Mouse (Mus musculus) thymus, adult 2 months (tissue): ENCODE measurements around the gene Bche. TPM values are rescaled to one million over a fixed set of nuclear protein-coding genes. Genes with fewer than 3 reads are reported as not detected.

ENCODE experiments used
- DNase-seq: peaks from one replicate; pipeline ENCODE4 v3.0.0; 2021
- H3K27ac ChIP-seq: fragments of 200-500 bp; 2 replicates; pipeline ENCODE4 v1.5.1; 2012; ENCODE audit warnings: low read length, control low read depth; ENCODE audit not compliant: control insufficient read depth, insufficient read depth
- H3K27me3 ChIP-seq: fragments of 200-500 bp; 2 replicates; pipeline ENCODE4 v1.6.1; 2012; ENCODE audit warnings: mild to moderate bottlenecking, low read length, moderate library complexity, mixed read lengths; ENCODE audit not compliant: control insufficient read depth, insufficient read depth
- H3K36me3 ChIP-seq: fragments of 200-500 bp; 2 replicates; pipeline ENCODE4 v1.6.1; 2012; ENCODE audit warnings: mild to moderate bottlenecking, low read length, moderate library complexity; ENCODE audit not compliant: control insufficient read depth, insufficient read depth
- H3K4me1 ChIP-seq: fragments of 200-500 bp; replicated peaks from 2 replicates; pipeline ENCODE4 v1.6.1; 2012; ENCODE audit warnings: low read length; ENCODE audit not compliant: control insufficient read depth, insufficient read depth
- H3K4me3 ChIP-seq: fragments of 200-500 bp; 2 replicates; pipeline ENCODE4 v1.5.1; 2012; ENCODE audit warnings: mild to moderate bottlenecking, low read length, control low read depth, moderate library complexity; ENCODE audit not compliant: control insufficient read depth, insufficient read depth
- CTCF ChIP-seq: fragments of 200-500 bp; IDR thresholded peaks from 2 replicates; pipeline ENCODE4 v1.5.1; 2012; ENCODE audit warnings: mild to moderate bottlenecking, control low read depth, low read length, moderate library complexity, borderline replicate concordance; ENCODE audit not compliant: control insufficient read depth, poor library complexity, insufficient read depth; ENCODE audit errors: extremely low read depth
- POLR2A ChIP-seq: fragments of 200-500 bp; IDR thresholded peaks from 2 replicates; pipeline ENCODE4 v1.6.1; 2012; ENCODE audit warnings: mild to moderate bottlenecking, low read length, control low read depth, moderate library complexity; ENCODE audit not compliant: control insufficient read depth, poor library complexity, insufficient read depth; ENCODE audit errors: extremely low read depth
- WGBS: fragments of 180-500 bp; shearing (Covaris S2); methylation state at CpG from one replicate; pipeline ENCODE4 v1.1.7; 2018; 5-methylcytosine and 5-hydroxymethylcytosine counted together
- polyA plus RNA-seq: library from polyadenylated mRNA; depleted of rRNA; stranded (reverse); fragments of >200 nt; gene quantifications from 2 replicates; pipeline ENCODE4 v1.2.3, GENCODE M21; 2012

The Bche gene
- polyA plus RNA-seq, 1 experiment = 1.1 TPM

DNA sequence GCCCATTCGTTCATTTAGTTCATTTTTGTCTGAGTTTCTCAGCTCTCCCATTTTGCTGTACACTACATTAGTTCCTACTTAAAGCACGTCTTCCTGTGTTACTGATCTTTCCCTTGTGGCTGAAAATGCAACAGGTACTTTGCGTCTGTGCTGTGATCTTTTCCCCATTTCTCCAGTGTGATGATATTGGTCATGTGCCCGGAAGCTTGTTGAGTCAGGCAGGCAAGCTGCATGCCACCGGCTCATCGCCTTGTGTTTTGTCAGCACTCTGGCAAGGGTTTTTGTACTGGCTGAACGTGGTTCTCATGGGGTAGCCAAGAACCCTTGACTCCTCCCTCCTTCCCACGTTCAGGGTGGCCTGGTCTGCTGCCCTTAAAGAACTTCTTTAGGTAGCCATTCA lies 1.7 kb upstream of the Bche start:
- Histone ChIP-seq H3K27me3 (no peaks in the 10 kb centered on the region), H3K4me3 (no peak overlapping the region), H3K4me1 (no peaks in the 10 kb centered on the region), H3K27ac (no peak overlapping the region), H3K36me3 (no peaks in the 10 kb centered on the region)
- no peak for DNase-seq
- no peak for TF ChIP-seq POLR2A
- no peak for TF ChIP-seq CTCF
- 78% methylated on average over 8 of the region's 8 CpGs for WGBS

DNA sequence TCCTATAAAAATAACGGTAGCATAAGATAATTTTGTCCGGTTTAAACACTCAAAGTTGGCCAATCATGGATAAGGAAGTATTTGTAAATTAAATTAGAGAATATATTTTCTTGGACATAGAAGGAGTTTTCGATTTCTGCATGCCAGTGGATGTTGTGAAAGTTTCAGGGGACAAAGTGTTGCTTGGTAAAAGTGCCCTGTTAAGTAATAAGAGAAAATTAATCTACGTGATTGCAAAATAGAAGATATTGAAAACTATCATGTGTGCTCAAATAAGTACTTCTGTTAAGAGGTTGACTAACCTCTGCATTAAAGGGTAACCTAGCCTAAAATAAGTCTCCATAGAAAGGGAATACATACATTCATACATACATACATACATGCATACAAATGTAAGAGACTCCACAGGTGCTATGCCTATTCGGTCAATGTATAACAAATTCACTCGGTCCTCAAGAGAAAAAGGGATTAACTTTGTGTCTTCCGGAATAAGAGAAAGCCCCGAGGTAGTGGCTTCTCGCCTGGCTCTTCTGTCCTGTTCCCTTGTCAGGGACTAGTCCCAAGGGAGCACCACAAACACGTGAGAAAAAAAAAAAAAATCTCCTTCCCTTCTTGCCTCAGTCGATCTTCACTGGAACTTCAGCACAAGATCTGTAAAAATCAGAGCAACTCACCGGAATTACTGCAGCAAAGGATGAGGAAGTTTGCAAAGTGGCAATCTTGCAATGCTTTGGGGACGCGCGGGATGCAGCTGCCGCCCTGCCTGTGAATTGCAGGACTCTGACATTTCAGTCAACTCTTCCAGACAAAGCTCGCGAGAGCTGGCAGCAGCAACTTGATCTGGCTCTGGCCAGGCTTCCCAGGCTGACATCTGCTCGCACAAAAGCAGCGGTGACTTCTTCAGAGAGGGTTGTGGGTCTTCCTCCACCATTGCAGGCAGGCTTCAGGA lies 480 bp downstream of the Bche start:
- no peak overlapping the region for H3K4me3 ChIP-seq
- TF ChIP-seq CTCF (no peak), POLR2A (no peak)
- H3K4me1 ChIP-seq = no peaks in the 10 kb centered on the region
- no peak for DNase-seq
- no peaks in the 10 kb centered on the region for H3K36me3 ChIP-seq
- H3K27ac ChIP-seq = no peak overlapping the region
- WGBS = 22% methylated on average over 20 of the region's 20 CpGs
- H3K27me3 ChIP-seq = no peaks in the 10 kb centered on the region

DNA sequence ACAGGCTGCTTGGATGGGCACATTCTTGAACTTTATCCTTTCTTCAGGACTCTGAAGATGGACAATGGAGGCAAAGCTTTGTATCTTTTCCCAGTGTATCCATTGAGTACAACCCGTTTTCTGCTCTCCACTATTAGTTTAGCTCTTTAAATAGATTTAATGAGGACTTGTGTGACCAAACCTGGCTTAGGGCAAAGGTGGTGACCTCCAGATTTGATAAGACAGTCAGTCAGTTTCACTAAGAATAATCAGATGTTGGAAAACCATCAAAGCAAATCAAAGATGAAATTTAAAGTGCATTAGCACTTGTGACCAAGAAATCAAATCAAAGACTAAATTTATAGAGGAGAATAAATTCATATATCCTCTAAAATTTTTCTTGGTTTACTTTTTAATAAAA lies 1.7 kb downstream of the Bche start:
- no peaks in the 10 kb centered on the region for H3K36me3 ChIP-seq
- H3K4me3 ChIP-seq = no peak overlapping the region
- H3K27ac ChIP-seq = no peak overlapping the region
- H3K27me3 ChIP-seq = no peaks in the 10 kb centered on the region
- no peak for TF ChIP-seq CTCF
- TF ChIP-seq POLR2A = no peak
- DNase-seq = no peak
- WGBS = 69% methylated on average over 1 of the region's 1 CpGs
- no peaks in the 10 kb centered on the region for H3K4me1 ChIP-seq

GRCm38 (mm10) chr3:73698889-73699288 lies 9.3 kb downstream of the Bche start:
- no peak for DNase-seq
- H3K4me1 ChIP-seq = no peaks in the 10 kb centered on the region
- H3K27ac ChIP-seq = no peak overlapping the region
- H3K36me3 ChIP-seq = no peaks in the 10 kb centered on the region
- TF ChIP-seq CTCF (no peak), POLR2A (no peak)
- H3K27me3 ChIP-seq = no peaks in the 10 kb centered on the region
- 95% methylated on average over 1 of the region's 1 CpGs for WGBS
- no peak overlapping the region for H3K4me3 ChIP-seq

DNA sequence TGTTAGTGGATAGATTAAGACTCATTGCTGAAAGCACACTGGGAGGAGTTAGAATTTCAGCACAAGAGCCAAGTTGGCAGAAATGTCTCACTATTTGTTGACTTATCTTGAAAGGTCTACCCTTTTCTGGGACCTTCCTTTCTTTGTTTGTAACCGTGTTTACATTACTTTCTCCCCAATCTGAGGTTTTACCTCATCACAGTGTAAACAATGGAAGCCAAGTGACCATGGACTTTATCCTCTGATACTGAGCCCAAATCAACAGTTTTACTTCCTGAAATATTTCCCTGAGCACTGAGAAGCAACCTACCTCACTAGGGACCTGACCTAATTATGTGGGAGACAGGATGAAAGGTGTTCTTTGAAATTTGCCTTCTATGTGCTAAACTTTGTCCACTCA lies 34.9 kb downstream of the Bche start:
- no peak overlapping the region for H3K27ac ChIP-seq
- H3K27me3 ChIP-seq = no peaks in the 10 kb centered on the region
- H3K4me1 ChIP-seq = no peaks in the 10 kb centered on the region
- 34% methylated on average over 1 of the region's 1 CpGs for WGBS
- DNase-seq = no peak
- H3K4me3 ChIP-seq = no peak overlapping the region
- H3K36me3 ChIP-seq = no peaks in the 10 kb centered on the region
- TF ChIP-seq POLR2A (no peak), CTCF (no peak)

GRCm38 (mm10) chr3:73668172-73668571 lies 40.0 kb downstream of the Bche start:
- WGBS = 75% methylated on average over 5 of the region's 5 CpGs
- Histone ChIP-seq H3K27me3 (no peaks in the 10 kb centered on the region), H3K4me1 (no peaks in the 10 kb centered on the region), H3K4me3 (no peak overlapping the region), H3K27ac (no peak overlapping the region), H3K36me3 (no peaks in the 10 kb centered on the region)
- no peak for TF ChIP-seq CTCF
- no peak for TF ChIP-seq POLR2A
- no peak for DNase-seq
